Mouse (Mus musculus): Measurements from ENCODE around the gene Cradd.

The Cradd gene

GRCm38 (mm10) chr10:95306824-95307552 lies 16.9 kb downstream of the Cradd start:
- no peak for DNase-seq (ENCODE audit: low read depth, low spot score)

DNA sequence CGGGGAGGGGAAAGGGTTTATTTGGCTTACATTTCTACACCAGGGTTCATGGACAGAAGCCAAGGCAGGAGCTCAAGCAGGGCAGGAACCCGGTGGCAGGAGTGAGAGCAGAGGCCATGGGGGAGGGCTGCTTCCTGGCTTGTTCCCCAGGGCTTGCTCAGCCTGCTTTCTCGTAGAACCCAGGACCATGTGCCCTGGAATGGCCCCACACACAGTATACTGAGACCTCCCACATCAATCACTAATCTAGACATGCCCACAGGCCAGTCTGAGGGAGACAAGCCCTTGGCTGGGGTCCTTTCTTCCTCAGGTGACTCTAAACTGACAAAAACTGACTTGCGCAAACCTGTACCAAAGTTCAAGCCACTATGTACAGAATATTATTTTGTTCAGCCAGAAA lies 19.7 kb downstream of the Cradd start:
- no peak for DNase-seq (ENCODE audit: low read depth, low spot score)

GRCm38 (mm10) chr10:95302211-95303163 lies 21.4 kb downstream of the Cradd start:
- DNase-seq (ENCODE audit: low read depth, low spot score) = no peak

GRCm38 (mm10) chr10:95300178-95300793 lies 23.6 kb downstream of the Cradd start:
- DNase-seq (ENCODE audit: low read depth, low spot score) = peak; percentile 24

DNA sequence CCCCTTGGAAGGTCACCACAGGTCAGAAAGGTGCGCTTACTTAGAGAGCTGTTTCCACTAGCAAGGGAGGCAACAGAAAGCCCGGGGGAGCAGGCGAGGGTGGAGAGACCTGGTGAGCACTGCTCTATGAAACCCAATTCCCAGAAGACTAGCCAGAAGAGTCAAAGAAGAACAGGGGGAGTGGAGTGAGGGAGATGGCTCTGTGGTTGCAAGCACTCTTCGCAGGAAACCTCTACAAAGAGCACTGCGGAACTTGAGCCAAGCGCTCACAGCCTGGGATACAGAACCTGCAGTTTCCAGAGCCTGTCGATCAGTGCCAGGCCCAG lies 24.2 kb downstream of the Cradd start:
- no peak for DNase-seq (ENCODE audit: low read depth, low spot score)

DNA sequence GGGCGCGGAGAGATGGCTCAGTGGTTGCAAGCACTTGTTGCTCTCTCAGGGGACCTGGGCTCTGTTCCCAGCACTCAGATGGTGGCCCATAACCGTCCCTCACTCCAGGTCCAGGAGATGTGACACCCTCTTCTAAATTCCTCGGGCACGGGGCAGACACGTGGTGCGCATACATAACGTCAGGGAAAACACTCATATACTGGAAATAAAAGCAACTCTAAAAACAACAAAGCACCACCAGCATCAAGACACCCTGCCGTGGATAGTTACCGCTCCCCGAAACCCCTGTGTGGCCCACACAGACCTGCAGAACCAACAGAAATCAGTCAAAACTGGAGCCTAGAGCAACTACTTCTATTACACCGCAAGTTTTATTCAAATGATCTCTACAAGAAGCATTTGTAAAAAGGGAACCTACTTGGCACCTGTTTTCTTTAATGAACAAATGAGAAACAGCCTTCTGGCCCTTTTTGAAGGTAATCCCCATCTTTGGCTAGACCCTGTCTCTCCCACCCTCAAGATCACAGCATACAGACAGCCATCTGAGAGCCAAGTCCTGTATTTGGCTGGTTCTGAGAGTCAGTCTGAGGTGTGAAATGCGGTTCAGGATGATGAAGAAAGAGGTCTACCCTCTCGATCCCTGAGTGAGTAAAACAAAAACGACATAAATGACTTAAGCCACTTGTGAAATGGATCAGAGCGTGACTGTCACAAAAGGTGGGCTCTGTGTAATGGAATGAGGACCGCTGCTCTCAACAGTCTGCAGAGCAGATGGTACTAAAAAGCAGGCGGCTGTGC lies 24.7 kb downstream of the Cradd start:
- DNase-seq (ENCODE audit: low read depth, low spot score) = peak; percentile 16

- no peak for DNase-seq (ENCODE audit: low read depth, low spot score)
Measured at GRCm38 (mm10) chr10:95298504-95298903, 25.4 kb downstream of the Cradd start.

DNA sequence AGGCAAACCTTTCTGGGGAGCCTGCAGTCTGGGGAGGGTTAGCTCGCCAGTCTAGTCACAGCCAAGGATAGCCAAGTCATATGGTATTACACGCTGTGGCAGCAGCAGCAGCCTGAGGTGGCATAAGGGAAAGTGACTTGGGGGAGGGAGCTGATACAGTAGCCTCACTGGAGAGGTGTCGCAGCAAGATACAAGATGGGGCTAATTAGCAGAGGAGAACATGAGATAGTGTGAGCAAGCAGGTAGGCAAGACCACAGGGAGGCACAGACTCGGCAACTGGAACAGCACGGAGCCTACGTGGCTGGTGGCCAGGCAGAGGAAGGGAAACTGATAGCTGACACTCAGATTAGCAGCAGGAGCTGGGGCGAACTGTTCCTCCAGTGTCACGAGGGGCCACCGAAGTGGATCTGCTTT lies 26.2 kb downstream of the Cradd start:
- DNase-seq (ENCODE audit: low read depth, low spot score) = no peak

GRCm38 (mm10) chr10:95297024-95297423 lies 26.9 kb downstream of the Cradd start:
- DNase-seq (ENCODE audit: low read depth, low spot score) = no peak

DNA sequence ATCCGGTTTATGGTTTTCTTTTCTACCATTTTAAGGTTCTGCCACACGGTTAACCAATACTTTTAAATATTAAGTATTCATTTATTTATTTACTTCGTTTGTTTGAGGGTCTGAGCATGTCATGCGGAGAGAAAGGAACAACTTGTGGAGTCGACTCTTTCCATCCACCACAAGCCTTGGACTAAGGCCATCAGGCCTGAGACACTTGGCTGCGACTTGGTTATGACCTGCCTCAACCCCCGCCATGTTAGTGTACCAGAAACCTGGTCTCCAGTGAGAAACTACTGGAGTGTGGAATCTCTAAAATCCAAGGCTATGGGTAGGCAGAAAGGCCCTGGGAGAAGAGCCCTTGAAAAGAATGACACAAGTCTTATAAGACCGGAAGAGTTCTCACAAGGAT lies 30.7 kb downstream of the Cradd start:
- no peak for DNase-seq (ENCODE audit: low read depth, low spot score)

DNA sequence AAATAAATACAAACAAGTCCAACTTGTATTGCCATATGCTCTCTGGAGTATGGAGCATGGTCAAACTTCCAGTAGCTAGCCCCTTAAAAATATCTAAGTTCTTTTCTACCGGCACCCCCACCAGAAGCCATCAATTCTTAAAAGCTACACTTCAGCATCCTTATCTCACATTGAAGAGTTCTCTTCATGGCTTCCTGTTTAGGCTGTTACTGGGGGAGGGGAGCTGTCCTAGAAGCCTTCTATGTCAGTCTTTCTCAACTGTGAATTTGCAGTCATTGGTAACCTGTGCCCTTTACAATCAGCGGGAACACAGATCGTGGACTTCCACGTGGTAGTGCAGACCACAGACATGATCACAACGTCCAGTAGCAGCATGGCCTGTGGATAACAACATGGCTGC lies 31.7 kb downstream of the Cradd start:
- DNase-seq (ENCODE audit: low read depth, low spot score) = no peak

DNA sequence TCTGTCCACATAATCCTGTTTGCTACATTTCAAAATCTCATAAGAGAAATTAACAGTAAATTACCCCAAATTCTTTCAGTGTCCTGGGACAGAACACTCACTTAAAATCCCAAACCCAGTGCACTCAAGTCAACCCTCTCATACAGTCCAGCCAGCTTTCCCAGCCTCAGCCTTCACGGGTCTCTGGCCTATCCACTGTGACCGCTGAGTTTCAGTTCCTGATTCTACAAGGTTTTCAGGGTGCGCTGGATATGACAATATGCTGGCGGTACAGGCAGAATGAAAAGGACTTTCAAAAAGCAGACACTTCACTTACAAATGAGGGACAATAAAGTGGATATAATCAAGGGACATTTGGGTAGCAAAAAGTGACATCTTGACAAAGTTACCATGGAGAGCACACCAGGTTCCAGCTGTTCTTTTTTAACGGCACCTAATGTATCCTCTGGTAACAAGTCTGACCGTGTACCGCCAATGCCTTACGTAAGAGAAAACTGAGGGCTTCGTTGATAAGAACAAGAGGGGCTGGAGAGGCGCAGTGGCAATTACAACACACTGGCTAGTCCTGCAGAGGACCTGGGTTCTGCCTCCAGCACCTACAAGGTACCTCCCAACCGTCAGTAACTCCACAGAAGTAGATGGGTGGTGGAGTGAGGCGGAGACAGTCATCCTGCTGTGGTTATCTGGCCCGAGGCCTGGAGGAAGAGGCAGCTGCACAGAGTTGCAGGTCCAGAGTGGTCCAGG lies 32.6 kb downstream of the Cradd start:
- DNase-seq (ENCODE audit: low read depth, low spot score) = no peak

GRCm38 (mm10) chr10:95289819-95290218 lies 34.1 kb downstream of the Cradd start:
- no peak for DNase-seq (ENCODE audit: low read depth, low spot score)

DNA sequence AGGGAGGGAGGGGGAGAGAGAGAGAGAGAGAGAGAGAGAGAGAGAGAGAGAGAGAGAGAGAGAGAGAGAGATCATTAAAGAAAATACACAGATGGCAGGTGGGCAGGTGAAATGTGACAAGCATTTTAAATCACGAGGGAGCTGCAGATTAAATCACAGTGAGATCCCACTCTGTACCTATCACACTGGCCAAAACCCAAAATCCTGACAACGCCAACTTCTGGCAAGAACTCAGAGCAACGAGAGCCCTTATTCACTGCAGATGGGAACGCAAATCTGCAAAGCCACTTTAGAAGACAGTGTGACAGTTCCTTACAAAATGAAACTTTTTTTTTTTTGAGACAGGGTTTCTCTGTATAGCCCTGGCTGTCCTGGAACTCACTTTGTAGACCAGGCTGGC lies 35.7 kb downstream of the Cradd start:
- DNase-seq (ENCODE audit: low read depth, low spot score) = no peak

- no peak for DNase-seq (ENCODE audit: low read depth, low spot score)
Measured at GRCm38 (mm10) chr10:95287351-95287750, 36.6 kb downstream of the Cradd start.

GRCm38 (mm10) chr10:95283434-95283833 lies 40.5 kb downstream of the Cradd start:
- DNase-seq (ENCODE audit: low read depth, low spot score) = no peak

DNA sequence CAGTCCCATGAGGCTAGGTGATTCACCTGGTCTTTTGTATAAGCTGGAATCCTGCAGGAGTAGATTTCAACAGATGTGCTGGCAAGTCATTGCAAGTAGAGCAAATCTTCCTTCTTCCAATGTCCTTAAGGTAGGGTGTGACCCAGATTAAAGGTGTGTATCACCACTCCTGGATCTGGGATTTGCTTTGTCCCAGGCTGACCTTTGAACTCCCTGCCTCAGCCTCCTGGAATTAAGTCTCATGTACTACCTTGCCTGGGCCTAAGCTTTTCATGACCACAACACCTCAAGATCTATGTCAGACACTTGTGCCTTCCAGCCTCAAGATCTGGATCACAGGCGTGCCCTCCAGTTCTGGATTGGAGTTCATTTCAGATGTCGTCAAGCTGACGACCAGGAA lies 41.9 kb downstream of the Cradd start:
- DNase-seq (ENCODE audit: low read depth, low spot score) = no peak

DNA sequence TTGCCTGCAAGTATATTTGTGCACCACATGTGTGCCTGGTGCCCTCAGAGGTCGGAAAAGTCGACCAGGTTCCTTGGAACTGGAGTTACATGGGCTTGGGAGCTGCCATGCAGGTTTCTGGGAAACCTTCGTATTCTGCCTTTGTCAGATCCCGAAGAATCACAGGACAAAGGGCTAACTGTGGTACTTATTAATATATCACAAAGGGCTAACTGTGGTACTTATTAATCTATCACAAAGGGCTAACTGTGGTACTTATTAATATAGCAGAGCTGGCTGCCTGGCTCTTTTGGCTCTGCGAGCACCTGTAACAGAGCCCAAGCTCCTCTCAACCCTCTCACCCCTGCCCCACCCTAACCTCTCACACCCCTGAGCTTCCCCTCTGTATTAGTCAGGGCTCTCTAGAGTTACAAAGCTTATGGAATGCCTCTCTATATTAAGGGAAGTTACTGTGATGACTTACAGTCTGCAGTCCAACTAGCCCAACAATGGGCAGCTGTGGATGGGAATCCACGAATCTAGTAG lies 42.4 kb downstream of the Cradd start:
- no peak for DNase-seq (ENCODE audit: low read depth, low spot score)

DNA sequence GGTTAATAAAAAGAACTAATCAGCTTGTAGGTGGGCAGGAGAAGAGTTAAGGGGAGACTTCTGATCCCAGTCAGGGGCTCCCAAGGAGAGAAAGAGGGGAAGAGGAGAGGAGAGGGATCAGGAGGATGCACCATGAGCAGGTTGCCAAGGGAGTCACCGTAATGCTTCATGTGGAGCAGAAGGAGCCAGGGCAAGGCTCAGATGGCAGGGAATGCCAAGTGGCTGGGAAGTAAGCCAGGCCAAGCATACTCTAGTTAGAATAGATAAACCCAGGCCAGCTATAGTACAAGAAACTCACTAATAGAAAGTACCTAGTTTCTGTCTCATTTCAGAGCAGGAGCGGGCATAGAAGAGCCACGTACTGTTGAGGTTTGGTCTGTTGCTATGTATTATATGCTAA lies 43.6 kb downstream of the Cradd start:
- DNase-seq (ENCODE audit: low read depth, low spot score) = no peak

- no peak for DNase-seq (ENCODE audit: low read depth, low spot score)
Measured at GRCm38 (mm10) chr10:95279459-95279858, 44.5 kb downstream of the Cradd start.

DNA sequence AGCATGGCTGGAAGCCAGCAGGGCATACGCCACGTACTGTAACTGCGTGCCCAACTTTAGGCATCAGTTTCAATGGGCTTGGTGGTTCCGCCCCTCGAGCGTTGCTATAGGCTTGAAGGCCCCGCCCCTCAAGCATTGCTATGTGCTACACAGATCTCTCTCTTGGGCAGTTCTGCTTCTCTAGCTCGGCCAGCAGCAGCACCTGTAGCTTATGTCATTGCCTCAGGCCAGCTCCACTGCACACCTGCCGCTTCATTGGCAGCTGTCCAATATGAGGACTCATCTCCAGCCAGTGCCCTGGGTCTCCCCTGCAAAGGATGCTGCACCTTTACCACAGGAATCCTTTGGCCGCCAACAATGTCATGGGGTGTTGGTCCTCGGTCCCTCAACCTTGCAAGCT lies 45.8 kb downstream of the Cradd start:
- DNase-seq (ENCODE audit: low read depth, low spot score) = no peak
